Mouse (Mus musculus) limb, embryonic 13.5 days (tissue): ENCODE measurements around the gene Vsnl1. TPM values are rescaled to one million over a fixed set of nuclear protein-coding genes. Genes with fewer than 3 reads are reported as not detected.

Source experiments
- ATAC-seq: fragments of 200-750 bp; cut with Nextera tagmentation; 2 replicates; pipeline ENCODE4 v1.8.0; 2017; ENCODE audit warnings: low read depth, moderate number of reproducible peaks, moderate TSS enrichment; ENCODE audit not compliant: low FRiP score
- H3K27ac ChIP-seq: fragments of 300-500 bp; sonication (generic); 2 replicates; pipeline ENCODE4 v1.5.1; 2015; ENCODE audit warnings: inconsistent platforms, mild to moderate bottlenecking, moderate library complexity
- H3K27me3 ChIP-seq: fragments of 300-500 bp; sonication (generic); 2 replicates; pipeline ENCODE4 v1.6.1; 2015; ENCODE audit warnings: mild to moderate bottlenecking, inconsistent platforms
- H3K36me3 ChIP-seq: fragments of 300-500 bp; sonication (generic); 2 replicates; pipeline ENCODE4 v1.6.1; 2015; ENCODE audit warnings: inconsistent platforms, mild to moderate bottlenecking, moderate library complexity
- H3K4me1 ChIP-seq: fragments of 300-500 bp; sonication (generic); 2 replicates; pipeline ENCODE4 v1.6.1; 2015; ENCODE audit warnings: inconsistent platforms
- H3K4me2 ChIP-seq: fragments of 300-500 bp; sonication (generic); replicated peaks from 2 replicates; pipeline ENCODE4 v1.6.1; 2015; ENCODE audit warnings: inconsistent platforms, mild to moderate bottlenecking, moderate library complexity
- H3K4me3 ChIP-seq: fragments of 300-500 bp; sonication (generic); 2 replicates; pipeline ENCODE4 v1.5.1; 2015; ENCODE audit warnings: moderate library complexity, mild to moderate bottlenecking, inconsistent platforms
- H3K9ac ChIP-seq: fragments of 300-500 bp; sonication (generic); 2 replicates; pipeline ENCODE4 v1.6.1; 2015; ENCODE audit warnings: mild to moderate bottlenecking, inconsistent platforms
- H3K9me3 ChIP-seq: fragments of 300-500 bp; sonication (generic); 2 replicates; pipeline ENCODE4 v1.6.1; 2016; ENCODE audit warnings: inconsistent platforms
- WGBS: fragments of 180-500 bp; shearing (Covaris S2); methylation state at CpG from one replicate; pipeline ENCODE4 v1.1.7; 2015; 5-methylcytosine and 5-hydroxymethylcytosine counted together
- microRNA-seq: library from miRNA; unstranded; fragments of <30 nt; microRNA quantifications from one replicate; pipeline ENCODE4, GENCODE M21; 2016
- polyA plus RNA-seq: library from polyadenylated mRNA; unstranded; fragments of >200 nt; fragmentation: Nextera tagmentation; extraction: Ambion mirVana; gene quantifications from 2 replicates; pipeline ENCODE4 v1.2.1, GENCODE M21; 2015

Vsnl1 gene
- polyA plus RNA-seq, 1 experiment from 2014 or later = 1.8 TPM

DNA sequence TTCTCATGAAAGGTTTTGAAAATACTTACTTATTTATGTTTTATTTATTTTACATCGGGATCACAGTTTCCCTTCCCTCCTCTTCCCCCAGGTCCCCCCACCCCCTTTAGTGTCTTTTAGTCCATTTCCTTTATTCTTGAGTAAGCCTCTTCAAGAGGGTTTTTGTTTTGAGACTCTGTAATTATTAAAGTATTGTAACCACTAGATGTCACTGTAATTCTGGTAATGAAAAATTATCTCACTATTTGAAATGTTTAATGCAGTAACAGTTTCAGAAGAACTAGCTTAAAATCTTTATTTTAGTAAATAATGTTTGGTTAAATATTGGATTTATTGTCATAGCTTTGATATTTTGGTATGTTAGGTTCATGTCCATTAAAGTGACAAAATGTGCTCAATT, 122.6 kb downstream of the Vsnl1 start:
- Histone ChIP-seq H3K9me3 (no peaks in the 10 kb centered on the region), H3K4me3 (no peak overlapping the region), H3K27me3 (no peaks in the 10 kb centered on the region), H3K4me2 (no peak overlapping the region), H3K9ac (no peak overlapping the region), H3K27ac (no peak overlapping the region), H3K4me1 (no peaks in the 10 kb centered on the region), H3K36me3 (peaks cover 59% of the 10 kb centered on the region)
- ATAC-seq = no peak
- WGBS = 79% methylated on average over 1 of the region's 1 CpGs

DNA sequence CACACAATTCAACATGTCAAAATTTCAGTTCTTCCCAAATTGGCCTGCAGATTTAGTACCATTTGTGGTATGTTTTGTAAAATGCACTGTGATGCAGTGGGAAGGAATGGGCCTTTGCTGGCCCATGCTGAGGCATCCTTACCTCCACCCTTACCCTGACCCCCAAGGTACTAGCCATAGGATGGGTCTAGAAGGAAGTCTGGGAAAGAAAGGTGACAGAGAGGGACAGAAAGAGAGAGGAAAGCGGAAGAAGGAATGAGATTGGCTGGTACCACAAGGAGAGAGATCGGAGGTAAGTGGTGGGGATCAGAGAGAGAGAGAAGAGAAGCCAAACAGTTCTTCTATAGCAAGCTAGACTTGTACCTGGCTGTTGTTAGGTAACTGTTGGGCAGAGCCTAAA, 125.3 kb downstream of the Vsnl1 start:
- H3K36me3 ChIP-seq = peaks cover 64% of the 10 kb centered on the region
- no peaks in the 10 kb centered on the region for H3K4me1 ChIP-seq
- no peak overlapping the region for H3K4me3 ChIP-seq
- no peak overlapping the region for H3K9ac ChIP-seq
- H3K27me3 ChIP-seq = no peaks in the 10 kb centered on the region
- no peak overlapping the region for H3K27ac ChIP-seq
- no peak overlapping the region for H3K4me2 ChIP-seq
- ATAC-seq = no peak
- WGBS = 93% methylated on average over 2 of the region's 2 CpGs
- H3K9me3 ChIP-seq = no peaks in the 10 kb centered on the region

DNA sequence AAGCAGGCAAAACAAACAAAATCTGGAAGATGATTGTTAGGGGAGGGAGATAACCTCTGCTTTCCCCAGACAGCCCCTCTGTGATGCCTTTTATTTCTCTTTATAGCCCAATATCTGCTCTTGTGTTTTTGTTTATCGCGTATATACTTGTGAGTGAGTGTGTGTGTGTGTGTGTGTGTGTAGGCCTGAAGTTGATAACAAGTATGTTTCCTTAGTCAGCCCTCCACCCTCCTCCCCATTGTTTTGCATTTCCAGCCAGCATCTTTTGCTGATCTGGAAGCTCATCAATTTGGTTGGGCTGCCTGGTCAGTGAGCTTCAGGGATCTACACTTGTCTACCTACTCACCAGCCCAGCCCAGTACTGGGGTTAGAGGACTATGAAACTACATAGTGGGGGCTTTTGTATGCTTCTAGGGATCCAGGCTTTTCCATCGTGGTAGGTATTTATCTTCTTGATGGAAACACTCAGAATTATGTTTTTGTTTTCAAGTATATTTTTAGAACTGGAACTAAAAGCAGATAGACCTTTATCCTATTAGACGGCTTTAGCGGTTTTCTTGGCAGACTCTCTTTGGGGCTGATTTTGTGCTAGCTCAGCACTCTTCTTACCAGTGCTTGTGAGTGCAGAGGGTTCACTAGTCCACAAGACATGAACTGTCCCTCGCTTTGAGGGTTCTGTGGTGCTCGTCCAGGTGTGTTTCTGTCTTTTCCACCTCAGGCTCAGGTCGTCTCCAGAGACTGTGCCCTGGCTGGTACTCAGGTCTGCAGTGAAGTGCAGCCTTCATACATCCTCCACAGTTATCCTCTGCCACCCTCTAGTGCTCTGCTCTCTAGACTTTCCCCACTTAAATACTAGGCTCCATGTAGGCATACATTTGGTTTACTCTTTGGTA, 129.4 kb downstream of the Vsnl1 start:
- no peak overlapping the region for H3K4me2 ChIP-seq
- WGBS = 91% methylated on average over 8 of the region's 8 CpGs
- ATAC-seq = no peak
- H3K9me3 ChIP-seq = no peaks in the 10 kb centered on the region
- no peak overlapping the region for H3K4me3 ChIP-seq
- H3K4me1 ChIP-seq = no peaks in the 10 kb centered on the region
- H3K27ac ChIP-seq = no peak overlapping the region
- H3K36me3 ChIP-seq = peaks cover 72% of the 10 kb centered on the region
- H3K9ac ChIP-seq = no peak overlapping the region
- no peaks in the 10 kb centered on the region for H3K27me3 ChIP-seq

DNA sequence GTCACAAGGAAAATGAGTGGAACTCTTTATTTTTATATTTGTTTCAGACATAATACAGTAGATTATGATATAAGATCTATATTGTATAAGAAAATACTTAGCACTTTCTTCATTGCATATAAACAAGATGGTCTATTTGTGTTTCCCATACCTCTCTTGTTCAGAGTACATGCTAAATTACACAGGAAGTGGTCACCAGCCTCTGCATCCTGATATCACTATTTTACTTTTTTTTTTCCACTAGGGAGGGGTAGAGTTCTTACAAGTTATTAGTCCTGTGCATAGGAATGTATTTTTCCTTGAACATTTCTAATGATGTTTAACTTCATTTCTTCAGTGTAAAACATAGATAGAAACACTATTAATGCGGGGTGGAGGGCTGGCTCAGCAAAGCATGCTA, 135.6 kb downstream of the Vsnl1 start:
- WGBS = 89% methylated on average over 1 of the region's 1 CpGs
- Histone ChIP-seq H3K4me1 (no peaks in the 10 kb centered on the region), H3K4me3 (no peak overlapping the region), H3K9ac (no peak overlapping the region), H3K4me2 (no peak overlapping the region), H3K9me3 (no peaks in the 10 kb centered on the region), H3K27me3 (no peaks in the 10 kb centered on the region), H3K27ac (no peak overlapping the region), H3K36me3 (peaks cover 71% of the 10 kb centered on the region)
- no peak for ATAC-seq

DNA sequence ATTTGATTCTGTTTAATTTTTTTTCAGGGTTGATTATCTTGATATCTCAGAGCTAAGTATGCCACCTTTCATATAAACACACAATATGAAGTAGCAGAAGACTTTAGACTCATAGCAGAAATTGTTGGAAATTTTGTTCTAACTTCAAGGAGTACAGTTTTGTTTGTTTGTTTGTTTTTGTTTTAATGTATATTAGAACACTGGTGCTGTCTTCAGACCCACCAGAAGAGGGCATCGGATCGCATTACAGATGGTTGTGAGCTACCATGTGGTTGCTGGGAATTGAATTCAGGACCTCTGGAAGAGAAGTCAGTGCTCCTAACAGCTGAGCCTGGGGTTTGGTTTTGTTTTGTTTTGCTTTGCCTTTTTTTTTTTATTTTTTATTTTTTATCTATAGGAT, 150.0 kb downstream of the Vsnl1 start:
- no peak for ATAC-seq
- H3K9me3 ChIP-seq = no peaks in the 10 kb centered on the region
- H3K9ac ChIP-seq = no peak overlapping the region
- 93% methylated on average over 2 of the region's 2 CpGs for WGBS
- no peak overlapping the region for H3K4me3 ChIP-seq
- H3K36me3 ChIP-seq = peaks cover 67% of the 10 kb centered on the region
- no peak overlapping the region for H3K27ac ChIP-seq
- no peak overlapping the region for H3K4me2 ChIP-seq
- no peaks in the 10 kb centered on the region for H3K4me1 ChIP-seq
- no peaks in the 10 kb centered on the region for H3K27me3 ChIP-seq

DNA sequence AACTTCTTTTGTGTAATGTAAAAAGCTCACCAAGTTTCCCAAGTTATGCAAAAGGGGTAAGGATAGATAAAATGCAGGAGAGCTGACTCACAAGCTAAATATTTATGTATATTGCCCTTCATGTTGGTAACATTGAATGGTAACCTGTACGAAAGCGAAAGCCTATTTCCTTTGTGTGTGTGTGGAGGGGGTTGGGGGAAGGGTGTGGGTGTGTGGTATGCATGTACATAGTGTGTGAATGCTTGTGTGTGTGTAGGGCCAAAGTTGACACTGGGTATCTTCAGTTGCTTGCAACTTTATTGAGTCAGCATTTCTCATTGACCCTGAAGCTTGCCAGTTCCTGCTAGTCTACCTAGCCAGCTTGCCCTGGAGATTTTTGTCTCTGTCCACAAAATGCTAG, 154.8 kb downstream of the Vsnl1 start:
- H3K4me1 ChIP-seq = no peaks in the 10 kb centered on the region
- H3K9me3 ChIP-seq = no peaks in the 10 kb centered on the region
- H3K27me3 ChIP-seq = no peaks in the 10 kb centered on the region
- no peak for ATAC-seq
- H3K27ac ChIP-seq = no peak overlapping the region
- H3K36me3 ChIP-seq = peaks cover 73% of the 10 kb centered on the region
- no peak overlapping the region for H3K4me2 ChIP-seq
- no peak overlapping the region for H3K4me3 ChIP-seq
- no peak overlapping the region for H3K9ac ChIP-seq
- WGBS = 97% methylated on average over 2 of the region's 2 CpGs

DNA sequence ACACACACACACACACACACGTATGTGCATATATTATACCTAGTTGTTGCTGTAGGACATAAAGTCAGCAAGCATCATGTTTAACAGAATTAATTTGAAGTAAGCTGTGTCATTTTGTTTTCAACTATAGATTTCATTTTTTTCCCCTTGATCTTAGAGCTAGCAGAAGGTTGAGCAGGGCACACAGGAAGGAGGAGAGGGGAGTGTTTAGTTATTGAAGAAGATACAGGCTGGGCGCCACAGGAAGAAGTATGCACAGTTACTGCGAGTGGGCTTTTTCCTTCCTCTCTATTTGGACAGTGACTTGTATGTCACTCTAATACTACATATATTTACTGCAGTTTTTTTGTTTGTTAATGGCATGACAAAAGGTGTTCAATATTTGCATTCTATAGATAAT, 156.5 kb downstream of the Vsnl1 start:
- Histone ChIP-seq H3K4me2 (no peak overlapping the region), H3K27me3 (no peaks in the 10 kb centered on the region), H3K36me3 (peaks cover 67% of the 10 kb centered on the region), H3K9me3 (no peaks in the 10 kb centered on the region), H3K4me3 (no peak overlapping the region), H3K27ac (no peak overlapping the region), H3K9ac (no peak overlapping the region), H3K4me1 (no peaks in the 10 kb centered on the region)
- no peak for ATAC-seq
- 91% methylated on average over 3 of the region's 3 CpGs for WGBS

DNA sequence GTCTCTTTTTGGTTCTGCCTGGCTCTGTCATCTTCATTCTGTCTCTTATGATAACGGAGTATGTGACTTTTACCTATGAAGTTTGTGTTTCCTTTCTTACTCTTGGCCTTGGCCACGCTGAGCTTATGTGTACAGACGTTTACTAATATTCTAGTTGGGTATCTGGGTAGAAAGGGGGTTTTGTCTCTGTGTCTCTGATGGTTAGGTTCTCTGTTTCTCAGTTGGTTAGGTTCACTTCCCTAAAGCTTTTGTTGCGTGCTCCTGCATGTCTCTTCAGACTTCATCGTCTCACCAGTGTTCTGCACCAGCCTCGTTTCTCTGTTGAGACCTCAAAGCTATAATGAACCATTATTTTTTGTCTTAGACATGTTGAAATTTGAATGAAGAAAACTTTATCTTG, 159.2 kb downstream of the Vsnl1 start:
- Histone ChIP-seq H3K4me3 (no peak overlapping the region), H3K27ac (no peak overlapping the region), H3K9ac (no peak overlapping the region), H3K4me2 (no peak overlapping the region), H3K36me3 (peaks cover 70% of the 10 kb centered on the region), H3K4me1 (no peaks in the 10 kb centered on the region), H3K9me3 (no peaks in the 10 kb centered on the region), H3K27me3 (no peaks in the 10 kb centered on the region)
- WGBS = 93% methylated on average over 6 of the region's 6 CpGs
- no peak for ATAC-seq

DNA sequence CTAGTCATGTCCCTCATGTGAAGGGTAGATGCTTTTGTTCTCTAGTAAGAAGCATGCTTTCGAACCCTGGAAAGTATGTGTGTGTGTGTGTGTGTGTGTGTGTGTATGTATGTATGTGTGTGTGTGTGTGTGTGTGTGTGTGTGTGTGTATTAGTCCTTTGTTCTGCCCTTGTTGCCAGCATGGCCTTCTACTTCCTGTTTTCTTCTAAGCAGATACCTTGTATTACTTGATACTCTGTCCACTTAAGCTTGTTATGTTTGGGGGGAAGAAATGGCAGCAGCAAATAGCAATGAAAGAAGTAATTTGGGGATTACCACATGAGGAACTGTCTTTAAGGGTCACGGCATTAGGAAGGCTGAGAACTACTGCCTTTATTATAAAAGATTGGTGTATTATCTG, 159.8 kb downstream of the Vsnl1 start:
- Histone ChIP-seq H3K4me1 (no peaks in the 10 kb centered on the region), H3K9ac (no peak overlapping the region), H3K27ac (no peak overlapping the region), H3K4me3 (no peak overlapping the region), H3K4me2 (no peak overlapping the region), H3K27me3 (no peaks in the 10 kb centered on the region), H3K9me3 (no peaks in the 10 kb centered on the region), H3K36me3 (peaks cover 68% of the 10 kb centered on the region)
- ATAC-seq = no peak
- whole genome bisulfite sequencing = 90% methylated on average over 2 of the region's 2 CpGs

Small RNA genes within 50 kb of the gene (microRNA-seq; reads per million reads assigned to microRNA genes)
- not detected for gene Mir7675

Other genes with a start within 250 kb of the Vsnl1 start
- not detected in 2 replicates for gene Msgn1, start 227.6 kb downstream of the Vsnl1 start, polyA plus RNA-seq
- gene Gen1, start 170.8 kb downstream of the Vsnl1 start, polyA plus RNA-seq = 9.6 and 9.9 TPM in 2 replicates
- gene Smc6, start 170.7 kb downstream of the Vsnl1 start, polyA plus RNA-seq = 175 and 181 TPM in 2 replicates
- 0.39 and 0.49 TPM in 2 replicates for gene Rad51ap2, start 19.5 kb upstream of the Vsnl1 start, polyA plus RNA-seq